Mouse (Mus musculus): ENCODE measurements around the gene Cercam.

Gene Cercam

GRCm38 (mm10) chr2:29868949-29869645, at the start of gene Cercam:
Gene Cercam, plus strand, starts transcription at chr2:29869164.
- CTCF ChIA-PET = interaction anchor here (0.6 kb wide), 3 partner anchors 23 to 35 kb away, joined by 4 read pairs; no protein-coding TSS in a partner anchor

GRCm38 (mm10) chr2:29819363-29819762, 49.6 kb upstream of the Cercam start:
- CTCF ChIA-PET = no interaction called here

- CTCF ChIA-PET = no interaction called here
These were observed 48.7 kb upstream of the Cercam start, which contains the start of gene Urm1 for GRCm38 (mm10) chr2:29820025-29820817. Gene Urm1, plus strand, starts transcription at chr2:29820075.

GRCm38 (mm10) chr2:29826318-29826925, 42.5 kb upstream of the Cercam start:
- CTCF ChIA-PET = interaction anchor here (0.6 to 1.4 kb wide), 2 partner anchors 23 to 28 kb away, joined by 3 read pairs; no protein-coding TSS in a partner anchor

- CTCF ChIA-PET = interaction anchor here (0.6 to 1.4 kb wide), 2 partner anchors 22 to 29 kb away, joined by 3 read pairs; no protein-coding TSS in a partner anchor
These were observed 41.8 kb upstream of the Cercam start for GRCm38 (mm10) chr2:29826926-29827708.

- CTCF ChIA-PET = interaction anchor here (0.7 to 1.4 kb wide), 2 partner anchors 22 to 1314 kb away, joined by 3 to 4 read pairs; partner anchors contain the start of gene Fnbp1
These were observed 41.3 kb upstream of the Cercam start for GRCm38 (mm10) chr2:29827709-29828024.

- CTCF ChIA-PET = no interaction called here
These were observed 37.9 kb upstream of the Cercam start for GRCm38 (mm10) chr2:29831106-29831505.

- CTCF ChIA-PET = interaction anchor here (0.7 kb wide), 2 partner anchors 17 to 35 kb away, joined by 4 to 8 read pairs; no protein-coding TSS in a partner anchor
These were observed 35.2 kb upstream of the Cercam start for GRCm38 (mm10) chr2:29833796-29834195.

- CTCF ChIA-PET = no interaction called here
These were observed 33.5 kb upstream of the Cercam start for GRCm38 (mm10) chr2:29835391-29835899.

GRCm38 (mm10) chr2:29839460-29839859, 29.5 kb upstream of the Cercam start:
- CTCF ChIA-PET = no interaction called here

- CTCF ChIA-PET = no interaction called here
These were observed 25.5 kb upstream of the Cercam start for GRCm38 (mm10) chr2:29843231-29844105.

GRCm38 (mm10) chr2:29844115-29844514, 24.8 kb upstream of the Cercam start:
- CTCF ChIA-PET = interaction anchor here (0.6 kb wide), 1 partner anchor 985 kb away, joined by 9 read pairs; no protein-coding TSS in a partner anchor

- CTCF ChIA-PET = interaction anchor here (0.6 to 0.7 kb wide), 2 partner anchors 126 to 984 kb away, joined by 4 to 9 read pairs; no protein-coding TSS in a partner anchor
These were observed 24.3 kb upstream of the Cercam start for GRCm38 (mm10) chr2:29844661-29845060.

- CTCF ChIA-PET = no interaction called here
These were observed 23.3 kb upstream of the Cercam start for GRCm38 (mm10) chr2:29845636-29846035.

- CTCF ChIA-PET = no interaction called here
These were observed 22.7 kb upstream of the Cercam start for GRCm38 (mm10) chr2:29846061-29846853.

- CTCF ChIA-PET = no interaction called here
These were observed 22.1 kb upstream of the Cercam start for GRCm38 (mm10) chr2:29846911-29847310.

GRCm38 (mm10) chr2:29849041-29849440, 19.9 kb upstream of the Cercam start:
- CTCF ChIA-PET = interaction anchor here (1.0 kb wide), 1 partner anchor 22 kb away, joined by 3 read pairs; no protein-coding TSS in a partner anchor

- CTCF ChIA-PET = interaction anchor here (1.0 kb wide), 1 partner anchor 23 kb away, joined by 3 read pairs; no protein-coding TSS in a partner anchor
These were observed 19.0 kb upstream of the Cercam start for GRCm38 (mm10) chr2:29849841-29850480.

Data from spleen, embryonic (tissue).